Mouse (Mus musculus) G1E (cell line): ENCODE measurements around the gene Ppil6.

ENCODE experiments used
- CTCF ChIP-seq: IDR thresholded peaks from 2 replicates; pipeline ENCODE4 v1.5.1; 2012; ENCODE audit warnings: low read depth, low read length, inconsistent platforms, mixed read lengths
- POLR2AphosphoS5 ChIP-seq: IDR thresholded peaks from 2 replicates; pipeline ENCODE4 v1.6.1; 2012; ENCODE audit warnings: low read depth, low read length, inconsistent platforms; ENCODE audit not compliant: insufficient replicate concordance

- TF ChIP-seq CTCF (no peak), POLR2AphosphoS5 (no peak)
Observed at GRCm38 (mm10) chr10:41520410-41520673, 30.1 kb downstream of the Ppil6 start.
